Mouse (Mus musculus): Measurements from ENCODE around the gene Xrcc3. TPM values are rescaled to one million over a fixed set of nuclear protein-coding genes. Genes with fewer than 3 reads are reported as not detected.

Gene Xrcc3
- polyA plus RNA-seq, 1 experiment from 2014 or later = 3.6 TPM

GRCm38 (mm10) chr12:111791474-111792104 lies 22.1 kb downstream of the Xrcc3 start:
- Histone ChIP-seq H3K4me3 (no peak overlapping the region), H3K9ac (no peak overlapping the region), H3K4me1 (replicated peaks) (peaks cover 8% of the 10 kb centered on the region; the same call in 1 of the 2 replicates), H3K36me3 (peaks cover 99% of the 10 kb centered on the region), H3K27me3 (no peaks in the 10 kb centered on the region), H3K4me2 (no peak overlapping the region), H3K27ac (peak overlapping the region; percentile 66), H3K9me3 (no peaks in the 10 kb centered on the region)
- ATAC-seq (ENCODE audit: low FRiP score) = no peak
- 84% methylated on average over 13 of the region's 13 CpGs for WGBS

- Histone ChIP-seq H3K36me3 (peaks cover 99% of the 10 kb centered on the region), H3K4me1 (replicated peaks) (peaks cover 8% of the 10 kb centered on the region; the same call in 1 of the 2 replicates), H3K9ac (no peak overlapping the region), H3K9me3 (no peaks in the 10 kb centered on the region), H3K27me3 (no peaks in the 10 kb centered on the region), H3K4me2 (no peak overlapping the region), H3K27ac (no peak overlapping the region), H3K4me3 (no peak overlapping the region)
- ATAC-seq (ENCODE audit: low FRiP score) = no peak
- 93% methylated on average over 7 of the region's 7 CpGs for WGBS
These were observed 23.0 kb downstream of the Xrcc3 start for GRCm38 (mm10) chr12:111790631-111791030.

- no peak for ATAC-seq (ENCODE audit: low FRiP score)
- H3K27ac ChIP-seq = no peak overlapping the region
- peaks cover 99% of the 10 kb centered on the region for H3K36me3 ChIP-seq
- peaks cover 8% of the 10 kb centered on the region; the same call in 1 of the 2 replicates for H3K4me1 ChIP-seq (replicated peaks)
- H3K9me3 ChIP-seq = no peaks in the 10 kb centered on the region
- no peaks in the 10 kb centered on the region for H3K27me3 ChIP-seq
- no peak overlapping the region for H3K4me2 ChIP-seq
- no peak overlapping the region for H3K4me3 ChIP-seq
- H3K9ac ChIP-seq = no peak overlapping the region
- WGBS = 97% methylated on average over 5 of the region's 5 CpGs
These were observed 23.6 kb downstream of the Xrcc3 start for GRCm38 (mm10) chr12:111790090-111790489.

GRCm38 (mm10) chr12:111787015-111787414 lies 26.7 kb downstream of the Xrcc3 start:
- Histone ChIP-seq H3K4me1 (replicated peaks) (peaks cover 7% of the 10 kb centered on the region; the same call in 1 of the 2 replicates), H3K36me3 (peaks cover 99% of the 10 kb centered on the region), H3K27ac (no peak overlapping the region), H3K9ac (no peak overlapping the region), H3K9me3 (no peaks in the 10 kb centered on the region), H3K4me2 (no peak overlapping the region), H3K4me3 (no peak overlapping the region), H3K27me3 (no peaks in the 10 kb centered on the region)
- WGBS = 94% methylated on average over 6 of the region's 6 CpGs
- ATAC-seq (ENCODE audit: low FRiP score) = no peak

GRCm38 (mm10) chr12:111785174-111785573 lies 28.5 kb downstream of the Xrcc3 start:
- Histone ChIP-seq H3K27me3 (no peaks in the 10 kb centered on the region), H3K9me3 (no peaks in the 10 kb centered on the region), H3K27ac (no peak overlapping the region), H3K9ac (no peak overlapping the region), H3K4me3 (no peak overlapping the region), H3K4me2 (no peak overlapping the region), H3K36me3 (peaks cover 99% of the 10 kb centered on the region), H3K4me1 (replicated peaks) (no peaks in the 10 kb centered on the region)
- 77% methylated on average over 14 of the region's 15 CpGs for WGBS
- ATAC-seq (ENCODE audit: low FRiP score) = no peak

- Histone ChIP-seq H3K27me3 (no peaks in the 10 kb centered on the region), H3K36me3 (peaks cover 98% of the 10 kb centered on the region), H3K9me3 (no peaks in the 10 kb centered on the region), H3K27ac (no peak overlapping the region), H3K9ac (no peak overlapping the region), H3K4me3 (no peak overlapping the region), H3K4me1 (replicated peaks) (peaks cover 2% of the 10 kb centered on the region), H3K4me2 (no peak overlapping the region)
- ATAC-seq (ENCODE audit: low FRiP score) = no peak
- 96% methylated on average over 1 of the region's 1 CpGs for WGBS
These were observed 34.1 kb downstream of the Xrcc3 start for GRCm38 (mm10) chr12:111779544-111779943.

- Histone ChIP-seq H3K9ac (no peak overlapping the region), H3K9me3 (no peaks in the 10 kb centered on the region), H3K4me1 (replicated peaks) (peaks cover 5% of the 10 kb centered on the region), H3K27ac (no peak overlapping the region), H3K27me3 (no peaks in the 10 kb centered on the region), H3K4me3 (no peak overlapping the region), H3K36me3 (peaks cover 98% of the 10 kb centered on the region), H3K4me2 (no peak overlapping the region)
- ATAC-seq (ENCODE audit: low FRiP score) = no peak
- WGBS = 91% methylated on average over 13 of the region's 13 CpGs
These were observed 35.8 kb downstream of the Xrcc3 start for GRCm38 (mm10) chr12:111777919-111778318.

- Histone ChIP-seq H3K27ac (peak overlapping the region; percentile 19), H3K4me2 (no peak overlapping the region), H3K4me1 (replicated peaks) (peaks cover 13% of the 10 kb centered on the region), H3K9me3 (no peaks in the 10 kb centered on the region), H3K9ac (peak overlapping the region; percentile 13; the same call in 1 of the 2 replicates), H3K4me3 (no peak overlapping the region), H3K36me3 (peaks cover 79% of the 10 kb centered on the region), H3K27me3 (no peaks in the 10 kb centered on the region)
- ATAC-seq (ENCODE audit: low FRiP score) = 0 out of 2 replicates have a peak, but pooled peaks have one; percentile 39
- 60% methylated on average over 15 of the region's 15 CpGs for WGBS
These were observed 38.8 kb downstream of the Xrcc3 start for GRCm38 (mm10) chr12:111774845-111775244.

GRCm38 (mm10) chr12:111774156-111774555 lies 39.5 kb downstream of the Xrcc3 start:
- no peak overlapping the region for H3K4me2 ChIP-seq
- ATAC-seq (ENCODE audit: low FRiP score) = no peak
- no peaks in the 10 kb centered on the region for H3K9me3 ChIP-seq
- H3K9ac ChIP-seq = no peak overlapping the region
- 91% methylated on average over 16 of the region's 16 CpGs for WGBS
- H3K36me3 ChIP-seq = peaks cover 72% of the 10 kb centered on the region
- no peak overlapping the region for H3K4me3 ChIP-seq
- peaks cover 20% of the 10 kb centered on the region for H3K4me1 ChIP-seq (replicated peaks)
- no peak overlapping the region for H3K27ac ChIP-seq
- no peaks in the 10 kb centered on the region for H3K27me3 ChIP-seq

GRCm38 (mm10) chr12:111770651-111771050 lies 43.0 kb downstream of the Xrcc3 start:
- Histone ChIP-seq H3K4me2 (no peak overlapping the region), H3K9ac (no peak overlapping the region), H3K27ac (peak overlapping the region; percentile 62; the same call in 1 of the 2 replicates), H3K9me3 (no peaks in the 10 kb centered on the region), H3K4me3 (no peak overlapping the region), H3K4me1 (replicated peaks) (peaks cover 52% of the 10 kb centered on the region), H3K36me3 (peaks cover 38% of the 10 kb centered on the region), H3K27me3 (no peaks in the 10 kb centered on the region)
- 92% methylated on average over 10 of the region's 10 CpGs for WGBS
- ATAC-seq (ENCODE audit: low FRiP score) = no peak

GRCm38 (mm10) chr12:111769816-111770577 lies 43.7 kb downstream of the Xrcc3 start:
- ATAC-seq (ENCODE audit: low FRiP score) = peak; percentile 44; the same call in 1 of the 2 replicates
- no peaks in the 10 kb centered on the region for H3K9me3 ChIP-seq
- peaks cover 58% of the 10 kb centered on the region for H3K4me1 ChIP-seq (replicated peaks)
- H3K9ac ChIP-seq = peak overlapping the region; percentile 13; the same call in 1 of the 2 replicates
- peak overlapping the region; percentile 67 for H3K27ac ChIP-seq
- H3K4me3 ChIP-seq = no peak overlapping the region
- 60% methylated on average over 8 of the region's 9 CpGs for WGBS
- H3K4me2 ChIP-seq = no peak overlapping the region
- H3K36me3 ChIP-seq = peaks cover 32% of the 10 kb centered on the region
- H3K27me3 ChIP-seq = no peaks in the 10 kb centered on the region

GRCm38 (mm10) chr12:111769306-111769705 lies 44.4 kb downstream of the Xrcc3 start:
- H3K4me2 ChIP-seq = no peak overlapping the region
- H3K27ac ChIP-seq = peak overlapping the region; percentile 67
- H3K36me3 ChIP-seq = peaks cover 25% of the 10 kb centered on the region
- no peaks in the 10 kb centered on the region for H3K27me3 ChIP-seq
- H3K4me3 ChIP-seq = no peak overlapping the region
- no peaks in the 10 kb centered on the region for H3K9me3 ChIP-seq
- WGBS = 34% methylated on average over 10 of the region's 10 CpGs
- no peak for ATAC-seq (ENCODE audit: low FRiP score)
- H3K4me1 ChIP-seq (replicated peaks) = peaks cover 59% of the 10 kb centered on the region
- H3K9ac ChIP-seq = no peak overlapping the region

Data from hindbrain, embryonic 13.5 days (tissue).